Mouse (Mus musculus) midbrain, embryonic 14.5 days (tissue): ENCODE measurements at regions not wholly inside any gene's neighbourhood (a gene's known extent, or its start where the extent isn't known, plus 50 kb on each side); places are given as distances from the start of the nearest gene placed in this dataset.

Source experiments
- ATAC-seq: fragments of 200-750 bp; cut with Nextera tagmentation; 2 replicates; pipeline ENCODE4 v1.8.0; 2017; ENCODE audit warnings: moderate number of reproducible peaks, moderate library complexity; ENCODE audit not compliant: low FRiP score, low TSS enrichment
- DNase-seq: peaks from one replicate; pipeline ENCODE4 v3.0.0-alpha.2; 2015
- H3K27ac ChIP-seq: fragments of 300-500 bp; sonication (generic); replicated peaks from 2 replicates; pipeline ENCODE4 v1.5.1; 2014; ENCODE audit warnings: mild to moderate bottlenecking, low read depth, low read length, moderate library complexity
- H3K27me3 ChIP-seq: fragments of 300-500 bp; sonication (generic); 2 replicates; pipeline ENCODE4 v1.6.1; 2014; ENCODE audit warnings: low read length, control low read depth, mixed read lengths; ENCODE audit not compliant: control insufficient read depth, insufficient read depth
- H3K36me3 ChIP-seq: fragments of 300-500 bp; sonication (generic); 2 replicates; pipeline ENCODE4 v1.6.1; 2014; ENCODE audit warnings: low read length, control low read depth; ENCODE audit not compliant: control insufficient read depth, insufficient read depth
- H3K4me1 ChIP-seq: fragments of 300-500 bp; sonication (generic); 2 replicates; pipeline ENCODE4 v1.6.1; 2014; ENCODE audit warnings: mild to moderate bottlenecking, antibody characterized with exemption, low read length, control low read depth; ENCODE audit not compliant: control insufficient read depth, insufficient read depth
- H3K4me2 ChIP-seq: fragments of 300-500 bp; sonication (generic); 2 replicates; pipeline ENCODE4 v1.6.1; 2014; ENCODE audit warnings: mild to moderate bottlenecking, low read length, moderate library complexity
- H3K4me3 ChIP-seq: fragments of 300-500 bp; sonication (generic); replicated peaks from 2 replicates; pipeline ENCODE4 v1.5.1; 2014; ENCODE audit warnings: low read depth, low read length
- H3K9ac ChIP-seq: fragments of 300-500 bp; sonication (generic); replicated peaks from 2 replicates; pipeline ENCODE4 v1.6.1; 2014; ENCODE audit warnings: mild to moderate bottlenecking, low read length, moderate library complexity
- H3K9me3 ChIP-seq: fragments of 300-500 bp; sonication (generic); 2 replicates; pipeline ENCODE4 v1.6.1; 2016; ENCODE audit warnings: low read length, control low read depth, mixed read lengths; ENCODE audit not compliant: control insufficient read depth
- WGBS: fragments of 180-500 bp; shearing (Covaris S2); extraction: QIAGEN DNeasy Blood & Tissue Kit; methylation state at CpG from one replicate; pipeline ENCODE4 v1.1.7; 2014; 5-methylcytosine and 5-hydroxymethylcytosine counted together

GRCm38 (mm10) chr6:138956461-138957072, 298.2 kb upstream of the Igbp1b start:
- 94% methylated on average over 3 of the region's 3 CpGs for whole genome bisulfite sequencing
- no peak overlapping the region for H3K27ac ChIP-seq
- H3K9ac ChIP-seq = no peak overlapping the region
- DNase-seq = no peak
- no peak overlapping the region for H3K4me3 ChIP-seq
- no peak overlapping the region for H3K4me2 ChIP-seq
- no peaks in the 10 kb centered on the region for H3K9me3 ChIP-seq
- no peak for ATAC-seq
- no peaks in the 10 kb centered on the region for H3K36me3 ChIP-seq
- H3K4me1 ChIP-seq = no peaks in the 10 kb centered on the region
- no peaks in the 10 kb centered on the region for H3K27me3 ChIP-seq

GRCm38 (mm10) chr6:138950888-138951287, 292.5 kb upstream of the Igbp1b start:
- ATAC-seq (no peak), DNase-seq (no peak)

GRCm38 (mm10) chr6:138946632-138947031, 288.3 kb upstream of the Igbp1b start:
- Histone ChIP-seq H3K9me3 (no peaks in the 10 kb centered on the region), H3K27me3 (no peaks in the 10 kb centered on the region), H3K4me3 (no peak overlapping the region), H3K9ac (no peak overlapping the region), H3K4me1 (no peaks in the 10 kb centered on the region), H3K4me2 (no peak overlapping the region), H3K27ac (no peak overlapping the region), H3K36me3 (no peaks in the 10 kb centered on the region)
- 35% methylated on average over 5 of the region's 5 CpGs for WGBS
- no peak for DNase-seq
- ATAC-seq = no peak

More at GRCm38 (mm10) chr6:138950888-138951287, 292.5 kb upstream of the Igbp1b start:
- Histone ChIP-seq H3K4me1 (no peaks in the 10 kb centered on the region), H3K4me3 (no peak overlapping the region), H3K9me3 (no peaks in the 10 kb centered on the region), H3K27me3 (no peaks in the 10 kb centered on the region), H3K27ac (no peak overlapping the region), H3K9ac (no peak overlapping the region), H3K4me2 (no peak overlapping the region), H3K36me3 (no peaks in the 10 kb centered on the region)
- 95% methylated on average over 3 of the region's 3 CpGs for WGBS

- DNase-seq (no peak), ATAC-seq (no peak)
- H3K27me3 ChIP-seq = no peaks in the 10 kb centered on the region
- WGBS = 82% methylated on average over 1 of the region's 1 CpGs
- H3K27ac ChIP-seq = no peak overlapping the region
- no peak overlapping the region for H3K4me3 ChIP-seq
- H3K9ac ChIP-seq = no peak overlapping the region
- H3K36me3 ChIP-seq = no peaks in the 10 kb centered on the region
- H3K4me2 ChIP-seq = no peak overlapping the region
- H3K9me3 ChIP-seq = no peaks in the 10 kb centered on the region
- H3K4me1 ChIP-seq = no peaks in the 10 kb centered on the region
Measured at GRCm38 (mm10) chr6:138945432-138945831, 287.1 kb upstream of the Igbp1b start.

GRCm38 (mm10) chr6:138920161-138920560, 261.8 kb upstream of the Igbp1b start:
- H3K4me2 ChIP-seq = no peak overlapping the region

GRCm38 (mm10) chr6:138919531-138919930, 261.2 kb upstream of the Igbp1b start:
- Histone ChIP-seq H3K27ac (no peak overlapping the region), H3K36me3 (no peaks in the 10 kb centered on the region), H3K4me3 (no peak overlapping the region), H3K9ac (no peak overlapping the region), H3K27me3 (no peaks in the 10 kb centered on the region), H3K9me3 (no peaks in the 10 kb centered on the region), H3K4me2 (no peak overlapping the region), H3K4me1 (no peaks in the 10 kb centered on the region)
- WGBS = 95% methylated on average over 4 of the region's 4 CpGs
- no peak for ATAC-seq
- DNase-seq = no peak

More at GRCm38 (mm10) chr6:138920161-138920560, 261.8 kb upstream of the Igbp1b start:
- 79% methylated on average over 2 of the region's 2 CpGs for WGBS
- H3K27me3 ChIP-seq = no peaks in the 10 kb centered on the region
- no peaks in the 10 kb centered on the region for H3K9me3 ChIP-seq
- no peaks in the 10 kb centered on the region for H3K36me3 ChIP-seq
- H3K4me3 ChIP-seq = no peak overlapping the region
- no peak overlapping the region for H3K27ac ChIP-seq
- ATAC-seq (no peak), DNase-seq (no peak)
- H3K4me1 ChIP-seq = no peaks in the 10 kb centered on the region
- no peak overlapping the region for H3K9ac ChIP-seq

DNA sequence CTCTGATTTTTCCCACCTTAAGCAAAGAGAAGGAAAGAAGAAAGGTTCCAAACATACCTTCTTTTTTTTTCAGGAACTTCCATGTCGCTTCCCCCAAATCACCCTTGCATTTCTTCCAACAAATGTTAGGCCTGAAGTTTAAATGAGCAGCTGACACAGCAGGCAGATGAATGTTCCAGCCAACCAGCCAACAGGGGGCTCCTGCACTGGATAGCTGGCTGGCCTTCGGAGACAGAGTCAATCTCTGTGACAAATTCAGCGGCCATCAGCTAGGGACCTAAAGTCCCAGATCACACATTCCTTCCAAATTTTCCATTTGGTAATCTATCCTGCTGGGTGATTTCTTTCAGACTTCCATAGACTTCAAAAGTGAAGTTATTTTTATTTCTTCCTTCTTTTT, 256.6 kb upstream of the Igbp1b start:
- WGBS = 69% methylated on average over 3 of the region's 3 CpGs
- no peak overlapping the region for H3K4me3 ChIP-seq
- DNase-seq (no peak), ATAC-seq (no peak)
- no peak overlapping the region for H3K27ac ChIP-seq
- no peak overlapping the region for H3K9ac ChIP-seq
- no peaks in the 10 kb centered on the region for H3K9me3 ChIP-seq
- H3K27me3 ChIP-seq = no peaks in the 10 kb centered on the region
- H3K36me3 ChIP-seq = no peaks in the 10 kb centered on the region
- no peaks in the 10 kb centered on the region for H3K4me1 ChIP-seq
- H3K4me2 ChIP-seq = no peak overlapping the region

- Histone ChIP-seq H3K36me3 (no peaks in the 10 kb centered on the region), H3K9me3 (no peaks in the 10 kb centered on the region), H3K4me3 (no peak overlapping the region), H3K9ac (no peak overlapping the region), H3K27me3 (no peaks in the 10 kb centered on the region), H3K27ac (no peak overlapping the region), H3K4me1 (no peaks in the 10 kb centered on the region), H3K4me2 (no peak overlapping the region)
- DNase-seq (peak; percentile 14), ATAC-seq (no peak)
- WGBS = 79% methylated on average over 12 of the region's 12 CpGs
Measured at GRCm38 (mm10) chr6:138873610-138874009, 215.3 kb upstream of the Igbp1b start.
